Mouse (Mus musculus) neural tube, embryonic 13.5 days (tissue): Measurements from ENCODE around the gene Polh. TPM values are rescaled to one million over a fixed set of nuclear protein-coding genes. Genes with fewer than 3 reads are reported as not detected.

Experiments used
- ATAC-seq: fragments of 200-750 bp; cut with Nextera tagmentation; 2 replicates; pipeline ENCODE4 v1.8.0; 2017; ENCODE audit warnings: low read depth, mild to moderate bottlenecking, moderate TSS enrichment, moderate library complexity
- H3K27ac ChIP-seq: fragments of 300-500 bp; sonication (generic); replicated peaks from 2 replicates; pipeline ENCODE4 v1.5.1; 2015; ENCODE audit warnings: moderate library complexity, mild to moderate bottlenecking, inconsistent platforms
- H3K27me3 ChIP-seq: fragments of 300-500 bp; sonication (generic); 2 replicates; pipeline ENCODE4 v1.6.1; 2015; ENCODE audit warnings: mild to moderate bottlenecking, inconsistent platforms
- H3K36me3 ChIP-seq: fragments of 300-500 bp; sonication (generic); 2 replicates; pipeline ENCODE4 v1.6.1; 2015; ENCODE audit warnings: mild to moderate bottlenecking, inconsistent platforms
- H3K4me1 ChIP-seq: fragments of 300-500 bp; sonication (generic); replicated peaks from 2 replicates; pipeline ENCODE4 v1.6.1; 2015; ENCODE audit warnings: inconsistent platforms
- H3K4me2 ChIP-seq: fragments of 300-500 bp; sonication (generic); 2 replicates; pipeline ENCODE4 v1.6.1; 2015; ENCODE audit warnings: inconsistent platforms, mild to moderate bottlenecking, moderate library complexity
- H3K4me3 ChIP-seq: fragments of 300-500 bp; sonication (generic); 2 replicates; pipeline ENCODE4 v1.5.1; 2015; ENCODE audit warnings: mild to moderate bottlenecking, inconsistent platforms
- H3K9ac ChIP-seq: fragments of 300-500 bp; sonication (generic); 2 replicates; pipeline ENCODE4 v1.6.1; 2015; ENCODE audit warnings: moderate library complexity, mild to moderate bottlenecking, inconsistent platforms
- H3K9me3 ChIP-seq: fragments of 300-500 bp; sonication (generic); 2 replicates; pipeline ENCODE4 v1.6.1; 2016; ENCODE audit warnings: inconsistent platforms
- WGBS: fragments of 180-500 bp; shearing (Covaris S2); methylation state at CpG from one replicate; pipeline ENCODE4 v1.1.7; 2015; 5-methylcytosine and 5-hydroxymethylcytosine counted together
- microRNA counts: library from miRNA; unstranded; fragments of <30 nt; microRNA quantifications from one replicate; lab custom pipeline; 2016
- microRNA-seq: library from miRNA; unstranded; fragments of <30 nt; microRNA quantifications from one replicate; pipeline ENCODE4, GENCODE M21; 2016
- polyA plus RNA-seq: library from polyadenylated mRNA; unstranded; fragments of >200 nt; fragmentation: Nextera tagmentation; extraction: Ambion mirVana; gene quantifications from 2 replicates; pipeline ENCODE4 v1.2.1, GENCODE M21; 2015

The Polh gene
- polyA plus RNA-seq, 1 experiment from 2014 or later, result 8.4 TPM

DNA sequence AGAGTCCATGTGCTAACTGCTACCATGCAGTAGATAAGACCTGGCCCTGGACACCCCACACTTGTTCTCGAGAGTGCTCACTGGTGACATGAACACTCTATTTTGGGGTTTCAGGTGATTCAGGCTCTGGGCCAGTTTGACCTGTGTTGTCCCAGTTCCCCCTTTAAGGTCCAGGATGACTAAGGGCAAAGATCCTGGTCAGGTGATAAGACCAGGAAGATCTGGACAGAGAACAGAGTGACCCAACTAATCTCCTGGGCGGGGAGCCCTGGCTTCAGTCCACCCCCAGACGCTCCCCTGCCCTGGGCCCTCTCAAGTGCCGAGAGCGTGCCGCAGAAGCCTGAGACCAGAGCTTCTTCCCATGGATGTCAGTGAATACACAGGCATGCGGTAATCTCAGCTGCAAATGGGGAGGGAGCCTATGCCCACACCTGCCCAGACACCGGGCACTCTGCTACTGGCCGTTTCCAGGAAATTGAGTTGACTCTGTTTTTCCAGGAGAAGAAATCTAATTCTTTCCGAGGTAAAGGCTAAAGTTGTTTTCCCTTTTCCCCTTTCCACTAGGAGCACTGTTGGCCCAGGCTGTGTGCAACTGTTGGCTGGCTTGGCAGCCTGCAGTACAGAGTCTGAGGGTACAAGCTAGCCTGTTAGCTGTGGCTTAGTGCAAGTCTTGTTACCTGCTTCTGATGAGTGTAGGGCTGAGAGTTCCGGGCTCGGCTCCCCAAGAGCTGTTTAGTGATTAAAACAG lies 78.3 kb downstream of the Polh start:
- 92% methylated on average over 12 of the region's 12 CpGs for WGBS
- Histone ChIP-seq H3K36me3 (peaks cover 88% of the 10 kb centered on the region), H3K27me3 (no peaks in the 10 kb centered on the region), H3K27ac (no peak overlapping the region), H3K9ac (no peak overlapping the region), H3K4me1 (no peaks in the 10 kb centered on the region), H3K9me3 (no peaks in the 10 kb centered on the region), H3K4me3 (no peak overlapping the region), H3K4me2 (no peak overlapping the region)
- no peak for ATAC-seq

DNA sequence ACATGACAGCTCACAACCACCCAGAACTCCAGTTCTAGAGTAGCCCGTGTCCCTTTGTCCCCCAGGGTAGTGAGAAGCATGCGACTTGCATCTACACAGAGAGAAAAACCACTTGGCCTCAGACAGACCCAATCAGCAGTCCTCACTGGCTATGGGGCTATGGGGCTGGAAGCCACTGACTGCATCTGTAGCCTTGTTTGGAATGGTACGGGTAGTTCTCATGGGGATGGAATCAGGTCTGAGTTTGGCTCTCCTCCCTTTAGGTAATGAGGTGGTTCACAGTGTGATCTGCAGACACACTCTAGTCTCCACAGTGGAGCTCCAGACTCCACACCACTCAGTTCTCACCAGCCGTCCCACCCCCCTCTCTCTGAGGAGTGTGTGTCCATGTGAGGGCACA lies 79.2 kb downstream of the Polh start:
- Histone ChIP-seq H3K36me3 (peaks cover 88% of the 10 kb centered on the region), H3K27ac (no peak overlapping the region), H3K9me3 (no peaks in the 10 kb centered on the region), H3K4me1 (peaks cover 3% of the 10 kb centered on the region; the same call in 1 of the 2 replicates), H3K27me3 (no peaks in the 10 kb centered on the region), H3K4me3 (no peak overlapping the region), H3K9ac (no peak overlapping the region), H3K4me2 (no peak overlapping the region)
- no peak for ATAC-seq
- 97% methylated on average over 4 of the region's 4 CpGs for WGBS

DNA sequence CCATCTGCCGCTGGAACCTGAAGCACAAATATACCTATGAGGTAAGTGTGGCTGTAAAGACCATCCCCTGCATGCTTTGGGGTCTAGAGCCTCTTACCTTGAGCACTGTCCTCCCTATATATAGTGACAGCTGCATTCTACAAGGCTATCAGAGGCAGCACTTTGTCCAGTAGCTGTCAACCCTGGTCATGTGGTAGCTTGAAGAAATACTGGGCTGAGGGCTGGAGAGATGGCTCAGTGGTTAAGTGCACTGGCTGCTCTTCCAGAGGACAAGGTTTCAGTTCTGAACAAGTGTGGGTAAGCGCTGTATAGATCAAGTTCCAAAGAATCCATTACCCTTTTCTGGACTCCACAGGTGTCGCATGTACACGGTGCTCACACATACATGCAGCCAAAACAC lies 79.7 kb downstream of the Polh start:
- Histone ChIP-seq H3K4me1 (peaks cover 8% of the 10 kb centered on the region), H3K27ac (no peak overlapping the region), H3K4me3 (no peak overlapping the region), H3K4me2 (no peak overlapping the region), H3K36me3 (peaks cover 88% of the 10 kb centered on the region), H3K9ac (no peak overlapping the region), H3K9me3 (no peaks in the 10 kb centered on the region), H3K27me3 (no peaks in the 10 kb centered on the region)
- 90% methylated on average over 4 of the region's 4 CpGs for WGBS
- ATAC-seq, result no peak

MicroRNAs encoded within 50 kb of the gene (microRNA counts, 519-probe panel; counts per million panel counts)
- not detected for microRNA mmu-miR-693-3p (lab: Ali Mortazavi, UCI)
- microRNA mmu-miR-693-5p (lab: Ali Mortazavi, UCI), result not detected

Small RNAs within 50 kb of the gene (microRNA-seq; reads per million reads assigned to microRNA genes)
- gene Mir693, result 0.44 reads per million

Other genes starting within 250 kb of the Polh start
- gene Vegfa, start 170.3 kb downstream of the Polh start, polyA plus RNA-seq, result 2.6 and 3.0 TPM in 2 replicates
- 144 and 154 TPM in 2 replicates for gene Mrps18a, start 91.7 kb downstream of the Polh start, polyA plus RNA-seq
- 17.3 and 19.9 TPM in 2 replicates for gene Rsph9, start 58.4 kb downstream of the Polh start, polyA plus RNA-seq
- 24.1 and 30.8 TPM in 2 replicates for gene Mad2l1bp, start 49.1 kb downstream of the Polh start, polyA plus RNA-seq
- gene Gtpbp2, start 41.6 kb downstream of the Polh start, polyA plus RNA-seq, result 35.9 and 38.2 TPM in 2 replicates
- 34.3 and 35.2 TPM in 2 replicates for gene Xpo5, start 137 bp upstream of the Polh start, polyA plus RNA-seq
- gene Polr1c, start 45.4 kb upstream of the Polh start, polyA plus RNA-seq, result 84.3 and 93.8 TPM in 2 replicates
- gene Yipf3, start 45.4 kb upstream of the Polh start, polyA plus RNA-seq, result 81.9 and 83.1 TPM in 2 replicates
- gene Lrrc73, start 50.9 kb upstream of the Polh start, polyA plus RNA-seq, result 5.2 and 5.8 TPM in 2 replicates
- gene Tjap1, start 80.4 kb upstream of the Polh start, polyA plus RNA-seq, result 35.7 and 36.7 TPM in 2 replicates
- 9.0 and 9.6 TPM in 2 replicates for gene Dlk2, start 94.8 kb upstream of the Polh start, polyA plus RNA-seq
- gene Abcc10, start 125.7 kb upstream of the Polh start, polyA plus RNA-seq, result 8.1 and 9.2 TPM in 2 replicates
- gene Zfp318, start 181.1 kb upstream of the Polh start, polyA plus RNA-seq, result 20.1 and 20.2 TPM in 2 replicates
- 0.96 and 1.5 TPM in 2 replicates for gene Crip3, start 226.3 kb upstream of the Polh start, polyA plus RNA-seq
- gene Slc22a7, start 235.8 kb upstream of the Polh start, polyA plus RNA-seq, result not detected in 2 replicates